Mouse (Mus musculus): ENCODE measurements around the gene Fam126a.

- TF ChIP-seq CTCF (IDR thresholded peaks at IDR 0.05) (no peak), EP300 (IDR thresholded peaks at IDR 0.05) (no peak)
These were observed 118.9 kb downstream of the Fam126a start for GRCm38 (mm10) chr5:23911556-23911955.

All from lung, postnatal 0 days (tissue).